Mouse (Mus musculus): Measurements from ENCODE around the gene Trio.

- no peak for TF ChIP-seq CTCF (IDR thresholded peaks at IDR 0.05; ENCODE audit: extremely low read depth, insufficient read depth, low read length)
- no peak for TF ChIP-seq POLR2A (IDR thresholded peaks at IDR 0.05; ENCODE audit: extremely low read depth, insufficient read depth, low read length)
These were observed 223.4 kb downstream of the Trio start for GRCm38 (mm10) chr15:27802243-27802642.
